Mouse (Mus musculus) small intestine, adult 2 months (tissue): ENCODE measurements around the gene Pla2g2c.

Experiments used
- CTCF ChIP-seq: fragments of 200-500 bp; IDR thresholded peaks from 2 replicates; pipeline ENCODE4 v1.5.1; 2012; ENCODE audit warnings: low read depth, mild to moderate bottlenecking, control low read depth, inconsistent platforms, low read length, moderate library complexity, mixed read lengths; ENCODE audit not compliant: insufficient replicate concordance, insufficient read length; ENCODE audit errors: extremely low read depth
- POLR2A ChIP-seq: fragments of 200-500 bp; IDR thresholded peaks from 2 replicates; pipeline ENCODE4 v1.6.1; 2012; ENCODE audit warnings: low read depth, mild to moderate bottlenecking, control low read depth, inconsistent platforms, low read length, moderate library complexity

- TF ChIP-seq POLR2A, result no peak
- no peak for TF ChIP-seq CTCF
Observed at GRCm38 (mm10) chr4:138693043-138693692, 31.4 kb upstream of the Pla2g2c start.
